In the genomic region with DNA sequence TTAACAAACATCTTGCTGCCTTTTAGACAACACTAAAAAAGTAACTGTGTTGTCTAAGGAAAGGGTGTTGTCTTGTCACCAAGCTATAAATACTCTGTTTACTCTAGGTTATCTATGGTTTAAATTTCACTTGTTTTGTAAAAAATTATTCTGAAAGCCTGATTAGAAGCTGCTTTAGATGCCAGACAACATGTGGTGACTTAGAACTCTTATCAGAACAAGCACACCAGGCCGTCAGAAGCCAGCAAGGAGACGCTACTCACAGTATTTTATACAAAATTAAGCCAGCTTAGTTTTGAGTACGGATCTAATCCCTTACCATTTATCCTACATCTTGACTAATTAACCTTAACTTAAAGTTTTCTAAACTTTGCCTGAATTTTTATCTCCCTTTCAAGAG, we compare ENCODE assay signal across 12 mouse cellular contexts.
"Had no signal": no experiment of that assay in that cellular context is flagged by ENCODE, and none has a peak within 500 bp of the region (broad histone marks: within the 10 kb centered on the region; RNA-seq: fewer than 3 reads in every experiment).

No protein-coding gene starts in this region.

- H3K36me3 ChIP-seq: limb, embryonic 15.5 days; midbrain, embryonic 15.5 days; neural tube, embryonic 12.5 days had no signal

- DNase-seq: kidney, adult 9 months; kidney, postnatal 36 days; lung, embryonic 14.5 days; right cerebral cortex, postnatal 4 days; thymus, postnatal 36 days had no signal

- ATAC-seq: inflammation-experienced regulatory T-cells, adult 6 months; intestine, postnatal 0 days; midbrain, embryonic 15.5 days had no signal

- H3K4me2 ChIP-seq: limb, embryonic 15.5 days; lung, embryonic 14.5 days; midbrain, embryonic 11.5 days; midbrain, embryonic 15.5 days; neural tube, embryonic 12.5 days had no signal

- H3K9ac ChIP-seq: limb, embryonic 15.5 days; lung, embryonic 14.5 days; midbrain, embryonic 15.5 days; neural tube, embryonic 12.5 days had no signal

- H3K4me1 ChIP-seq: limb, embryonic 15.5 days had no signal

- H3K4me3 ChIP-seq: limb, embryonic 15.5 days; midbrain, embryonic 15.5 days; neural tube, embryonic 12.5 days had no signal

- H3K27ac ChIP-seq: kidney, postnatal 0 days; limb, embryonic 15.5 days; midbrain, embryonic 15.5 days; neural tube, embryonic 12.5 days had no signal

- H3K9me3 ChIP-seq: limb, embryonic 15.5 days; midbrain, embryonic 15.5 days; neural tube, embryonic 12.5 days had no signal

- H3K27me3 ChIP-seq: limb, embryonic 15.5 days; midbrain, embryonic 15.5 days; neural tube, embryonic 12.5 days had no signal
